Mouse (Mus musculus): Measurements from ENCODE around the gene Mrps10. TPM values are rescaled to one million over a fixed set of nuclear protein-coding genes. Genes with fewer than 3 reads are reported as not detected.

The Mrps10 gene
- 28.4 and 33.3 TPM in 2 replicates for total RNA-seq (2014; rRNA removed)
- 70.1 and 79.4 TPM in 2 replicates for polyA plus RNA-seq (2015; fragmentation: Nextera tagmentation; extraction: Ambion mirVana)

DNA sequence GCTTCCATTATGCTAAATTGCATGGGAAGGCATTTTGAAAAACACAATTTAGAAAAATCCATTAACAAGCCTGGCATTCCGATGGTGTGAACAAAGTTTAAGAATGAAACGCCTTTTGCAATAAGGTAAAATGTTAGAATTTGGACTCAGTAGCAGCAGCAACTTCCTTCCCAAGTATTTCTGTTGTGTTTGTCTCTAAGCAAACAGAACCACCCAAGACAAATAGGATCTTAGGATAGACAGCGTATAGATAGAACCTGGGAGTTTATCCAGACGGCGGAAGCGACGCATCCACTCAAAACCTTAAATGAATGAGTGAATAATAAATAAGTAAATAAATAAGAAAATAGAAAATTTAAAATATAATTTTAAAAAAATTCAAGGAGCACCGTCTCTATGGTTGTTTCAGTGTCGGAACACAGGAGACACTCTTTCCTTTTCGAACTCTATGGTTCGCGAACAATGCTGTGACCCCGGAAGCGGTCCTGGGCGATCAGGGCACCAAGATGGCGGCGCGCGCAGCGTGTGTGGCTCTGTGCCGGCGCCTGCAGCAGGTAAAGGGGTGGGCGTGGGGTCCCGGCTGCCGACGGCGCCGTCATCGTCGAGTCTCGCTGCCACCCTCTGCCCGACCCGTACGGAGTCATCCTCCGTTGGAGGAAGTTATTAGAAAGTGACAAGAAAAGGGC is at the start of gene Mrps10:
Gene Mrps10, plus strand, starts transcription at position 487 of the 686 bp plus-strand sequence.
- ATAC-seq (ENCODE audit: low FRiP score) (peak; percentile 92), DNase-seq (ENCODE audit: low spot score) (peak; percentile 97)
- Histone ChIP-seq H3K27ac (ENCODE audit: low read depth, low read length) (peak within 1 kb of the TSS; percentile 80), H3K27me3 (ENCODE audit: insufficient read depth, low read length) (no peaks in the 10 kb centered on the region), H3K4me3 (ENCODE audit: low read depth, low read length) (peak within 1 kb of the TSS; percentile 64), H3K36me3 (ENCODE audit: insufficient read depth, low read length) (peaks cover 14% of the 10 kb centered on the region), H3K4me2 (ENCODE audit: low read depth, low read length, poor library complexity, severe bottlenecking) (peak within 1 kb of the TSS; percentile 83), H3K9me3 (ENCODE audit: low read length) (no peaks in the 10 kb centered on the region), H3K4me1 (ENCODE audit: insufficient read depth, low read length) (no peaks in the 10 kb centered on the region), H3K9ac (replicated peaks; ENCODE audit: low read length, poor library complexity, severe bottlenecking) (peak within 1 kb of the TSS; percentile 71)
- WGBS, result 3% methylated on average over 35 of the region's 35 CpGs
- peak; percentile 1; the same call in 1 of the 2 replicates for TF ChIP-seq CTCF (IDR thresholded peaks at IDR 0.05)

DNA sequence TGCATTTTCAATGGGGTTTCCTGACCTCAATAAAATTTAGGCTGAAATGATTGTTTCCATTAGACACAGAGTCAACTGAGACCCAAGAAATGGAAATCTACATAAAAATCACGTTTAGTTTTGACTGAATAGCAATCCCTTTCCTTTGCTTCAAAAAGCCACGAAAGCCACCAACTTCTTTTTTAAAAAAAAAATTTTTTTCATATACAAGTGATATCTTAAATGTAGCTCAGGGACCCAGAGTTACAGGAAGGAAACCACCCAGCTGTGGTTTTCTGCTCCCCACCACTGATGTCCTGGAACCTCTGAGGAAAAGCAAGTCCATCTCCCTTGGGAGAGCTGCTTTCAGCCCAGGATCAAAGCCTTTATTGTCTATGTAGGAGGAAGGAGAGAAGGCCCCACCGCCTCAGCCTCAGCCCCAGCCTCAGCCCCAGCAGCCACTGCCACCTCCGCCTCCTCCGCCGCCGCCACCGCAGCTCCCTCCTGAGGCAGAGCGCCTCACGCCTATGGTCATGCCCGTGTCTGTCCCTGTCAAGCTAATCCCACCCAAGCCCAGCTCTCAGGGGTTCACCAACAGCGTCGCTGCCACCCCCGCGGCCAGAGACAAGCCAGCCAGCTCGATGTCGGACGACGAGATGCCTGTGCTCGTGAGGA is 49.6 kb upstream of the Mrps10 start:
- WGBS, result 73% methylated on average over 19 of the region's 20 CpGs
- H3K9ac ChIP-seq (replicated peaks; ENCODE audit: low read length, poor library complexity, severe bottlenecking), result no peak overlapping the region
- no peaks in the 10 kb centered on the region for H3K4me1 ChIP-seq (ENCODE audit: insufficient read depth, low read length)
- no peak overlapping the region for H3K4me2 ChIP-seq (ENCODE audit: low read depth, low read length, poor library complexity, severe bottlenecking)
- TF ChIP-seq CTCF (IDR thresholded peaks at IDR 0.05), result no peak
- no peak overlapping the region for H3K4me3 ChIP-seq (ENCODE audit: low read depth, low read length)
- H3K27me3 ChIP-seq (ENCODE audit: insufficient read depth, low read length), result no peaks in the 10 kb centered on the region
- H3K27ac ChIP-seq (ENCODE audit: low read depth, low read length), result no peak overlapping the region
- peaks cover 38% of the 10 kb centered on the region for H3K36me3 ChIP-seq (ENCODE audit: insufficient read depth, low read length)
- no peaks in the 10 kb centered on the region for H3K9me3 ChIP-seq (ENCODE audit: low read length)
- ATAC-seq (ENCODE audit: low FRiP score), result no peak
- no peak for DNase-seq (ENCODE audit: low spot score)

- Histone ChIP-seq H3K27ac (ENCODE audit: low read depth, low read length) (no peak overlapping the region), H3K4me1 (ENCODE audit: insufficient read depth, low read length) (no peaks in the 10 kb centered on the region), H3K9me3 (ENCODE audit: low read length) (no peaks in the 10 kb centered on the region), H3K4me2 (ENCODE audit: low read depth, low read length, poor library complexity, severe bottlenecking) (no peak overlapping the region), H3K36me3 (ENCODE audit: insufficient read depth, low read length) (peaks cover 35% of the 10 kb centered on the region), H3K9ac (replicated peaks; ENCODE audit: low read length, poor library complexity, severe bottlenecking) (no peak overlapping the region), H3K27me3 (ENCODE audit: insufficient read depth, low read length) (no peaks in the 10 kb centered on the region), H3K4me3 (ENCODE audit: low read depth, low read length) (no peak overlapping the region)
- DNase-seq (ENCODE audit: low spot score), result no peak
- 89% methylated on average over 12 of the region's 12 CpGs for WGBS
- no peak for TF ChIP-seq CTCF (IDR thresholded peaks at IDR 0.05)
- ATAC-seq (ENCODE audit: low FRiP score), result no peak
Measured at GRCm38 (mm10) chr17:47319761-47320160, 48.9 kb upstream of the Mrps10 start.

GRCm38 (mm10) chr17:47322128-47322990 is 46.3 kb upstream of the Mrps10 start:
- DNase-seq (ENCODE audit: low spot score) (no peak), ATAC-seq (ENCODE audit: low FRiP score) (no peak)
- Histone ChIP-seq H3K4me1 (ENCODE audit: insufficient read depth, low read length) (no peaks in the 10 kb centered on the region), H3K9ac (replicated peaks; ENCODE audit: low read length, poor library complexity, severe bottlenecking) (no peak overlapping the region), H3K36me3 (ENCODE audit: insufficient read depth, low read length) (peaks cover 28% of the 10 kb centered on the region), H3K27me3 (ENCODE audit: insufficient read depth, low read length) (no peaks in the 10 kb centered on the region), H3K4me3 (ENCODE audit: low read depth, low read length) (no peak overlapping the region), H3K4me2 (ENCODE audit: low read depth, low read length, poor library complexity, severe bottlenecking) (no peak overlapping the region), H3K27ac (ENCODE audit: low read depth, low read length) (no peak overlapping the region), H3K9me3 (ENCODE audit: low read length) (no peaks in the 10 kb centered on the region)
- WGBS, result 87% methylated on average over 22 of the region's 22 CpGs
- no peak for TF ChIP-seq CTCF (IDR thresholded peaks at IDR 0.05)

DNA sequence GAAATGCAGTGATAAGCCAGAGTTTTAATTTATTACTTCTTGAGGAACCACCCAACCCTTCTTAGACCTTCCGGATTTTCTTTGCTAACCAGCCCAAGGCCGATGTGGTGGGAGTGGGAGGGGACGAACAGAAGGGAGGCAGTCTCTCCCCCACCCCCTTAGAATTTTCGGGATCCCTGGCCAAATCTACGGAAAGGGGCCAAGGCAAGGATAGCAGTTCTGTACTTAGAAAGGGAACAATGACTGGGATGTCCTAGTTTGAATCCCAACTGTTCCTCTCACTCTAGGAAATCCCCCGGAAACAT is 45.7 kb upstream of the Mrps10 start:
- Histone ChIP-seq H3K36me3 (ENCODE audit: insufficient read depth, low read length) (peaks cover 25% of the 10 kb centered on the region), H3K27me3 (ENCODE audit: insufficient read depth, low read length) (no peaks in the 10 kb centered on the region), H3K4me2 (ENCODE audit: low read depth, low read length, poor library complexity, severe bottlenecking) (no peak overlapping the region), H3K9me3 (ENCODE audit: low read length) (no peaks in the 10 kb centered on the region), H3K27ac (ENCODE audit: low read depth, low read length) (no peak overlapping the region), H3K4me1 (ENCODE audit: insufficient read depth, low read length) (no peaks in the 10 kb centered on the region), H3K4me3 (ENCODE audit: low read depth, low read length) (no peak overlapping the region), H3K9ac (replicated peaks; ENCODE audit: low read length, poor library complexity, severe bottlenecking) (no peak overlapping the region)
- ATAC-seq (ENCODE audit: low FRiP score) (no peak), DNase-seq (ENCODE audit: low spot score) (no peak)
- WGBS, result 90% methylated on average over 6 of the region's 6 CpGs
- TF ChIP-seq CTCF (IDR thresholded peaks at IDR 0.05), result no peak
